Mouse (Mus musculus): ENCODE results near the gene Ifna7. TPM values are rescaled to one million over a fixed set of nuclear protein-coding genes. Genes with fewer than 3 reads are reported as not detected.
"Not testable (repeated sequence)": the region's sequence is repeated elsewhere in the genome, so short reads cannot be mapped to it uniquely, and the experiment has no call there.

Gene Ifna7
- total and polyA plus RNA-seq, 2 experiments from 2014 or later, result not detected

DNA sequence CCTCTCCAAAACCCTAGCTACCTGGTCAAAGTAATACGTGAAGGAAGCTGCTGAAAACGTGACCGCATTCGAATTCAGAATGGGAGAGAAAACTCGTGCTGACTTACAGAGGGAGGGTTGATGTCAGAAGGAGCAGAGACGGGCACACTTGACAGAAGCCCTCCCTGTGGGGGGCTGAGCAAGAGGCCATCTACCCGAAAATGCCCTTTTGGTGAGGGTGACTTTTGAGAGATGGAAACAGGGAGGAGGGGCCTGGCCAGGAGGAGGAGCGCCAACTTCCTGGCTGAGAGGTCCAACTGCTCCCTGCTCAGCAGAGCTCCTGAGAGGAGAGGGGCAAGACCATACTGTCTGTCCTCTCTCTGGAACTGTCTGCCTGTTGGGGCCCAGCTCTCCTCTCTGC lies 10.8 kb upstream of the Ifna7 start, which contains the start of gene Gm13288:
Gene Gm13288, plus strand, starts transcription at position 301 of the 400 bp plus-strand sequence.
- peak within 1 kb of the TSS; percentile 35 for H3K4me2 ChIP-seq (ENCODE audit: low read depth, low read length, poor library complexity, severe bottlenecking)
- not testable (repeated sequence) for H3K4me1 ChIP-seq (ENCODE audit: insufficient read depth, low read length); H3K27me3 ChIP-seq (ENCODE audit: insufficient read depth, low read length); H3K9me3 ChIP-seq (ENCODE audit: low read length); DNase-seq (ENCODE audit: low spot score); ATAC-seq (ENCODE audit: low FRiP score); H3K27ac ChIP-seq (ENCODE audit: low read depth, low read length); H3K9ac ChIP-seq (replicated peaks; ENCODE audit: low read length, poor library complexity, severe bottlenecking); H3K4me3 ChIP-seq (ENCODE audit: low read depth, low read length); H3K36me3 ChIP-seq (ENCODE audit: insufficient read depth, low read length)
- WGBS, result no CpG with 5 or more reads among the region's 8 CpGs

DNA sequence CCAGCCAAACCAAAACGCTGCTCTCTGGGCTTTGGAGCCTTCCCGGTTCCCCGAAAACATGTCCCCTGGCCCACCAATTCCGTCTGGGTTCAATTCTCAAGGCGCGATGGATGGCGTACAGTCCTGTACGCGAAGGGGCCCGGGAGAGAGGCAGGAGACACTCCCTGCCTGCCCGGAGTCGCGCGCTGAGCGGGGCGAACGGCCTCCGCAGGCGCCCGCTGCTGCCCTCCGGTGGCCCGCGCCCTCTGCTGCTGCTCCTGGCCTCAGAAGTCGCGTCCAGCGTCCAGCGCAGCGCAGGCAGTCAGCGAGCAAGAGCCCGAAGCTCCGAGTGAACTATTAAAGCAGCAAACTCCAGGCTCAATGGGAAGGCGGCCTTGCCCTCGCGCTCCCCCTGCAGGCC lies 10.3 kb upstream of the Ifna7 start:
- H3K9me3 ChIP-seq (ENCODE audit: low read length); H3K27me3 ChIP-seq (ENCODE audit: insufficient read depth, low read length); H3K36me3 ChIP-seq (ENCODE audit: insufficient read depth, low read length); H3K27ac ChIP-seq (ENCODE audit: low read depth, low read length); H3K4me3 ChIP-seq (ENCODE audit: low read depth, low read length); H3K9ac ChIP-seq (replicated peaks; ENCODE audit: low read length, poor library complexity, severe bottlenecking); DNase-seq (ENCODE audit: low spot score); ATAC-seq (ENCODE audit: low FRiP score); H3K4me1 ChIP-seq (ENCODE audit: insufficient read depth, low read length): not testable (repeated sequence)
- no CpG with 5 or more reads among the region's 34 CpGs for WGBS
- peak overlapping the region; percentile 35 for H3K4me2 ChIP-seq (ENCODE audit: low read depth, low read length, poor library complexity, severe bottlenecking)
- TF ChIP-seq CTCF (IDR thresholded peaks at IDR 0.05), result peak; percentile 14; the same call in 1 of the 2 replicates

DNA sequence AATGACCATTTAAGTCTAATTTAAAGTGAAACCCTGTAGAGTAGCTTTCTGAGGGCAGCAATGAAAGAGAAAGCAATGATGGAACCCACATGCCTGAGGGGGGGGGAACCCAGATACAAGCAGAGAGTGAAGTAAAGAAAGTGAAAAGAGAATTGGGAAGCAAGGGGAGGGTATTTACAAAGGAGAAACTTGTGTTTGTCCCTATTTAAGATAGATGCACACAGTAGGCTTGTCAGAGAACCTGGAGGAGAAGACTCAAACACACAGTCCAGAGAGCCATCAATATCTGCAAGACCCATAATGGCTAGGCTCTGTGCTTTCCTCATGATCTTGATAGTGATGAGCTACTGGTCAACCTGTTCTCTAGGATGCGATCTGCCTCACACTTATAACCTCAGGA lies 3.6 kb downstream of the Ifna7 start, which contains the start of gene Ifna11:
Gene Ifna11, plus strand, starts transcription at position 301 of the 400 bp plus-strand sequence.
- WGBS, result 89% methylated on average over 1 of the region's 1 CpGs
- no peak within 1 kb of the TSS for H3K9ac ChIP-seq (replicated peaks; ENCODE audit: low read length, poor library complexity, severe bottlenecking)

DNA sequence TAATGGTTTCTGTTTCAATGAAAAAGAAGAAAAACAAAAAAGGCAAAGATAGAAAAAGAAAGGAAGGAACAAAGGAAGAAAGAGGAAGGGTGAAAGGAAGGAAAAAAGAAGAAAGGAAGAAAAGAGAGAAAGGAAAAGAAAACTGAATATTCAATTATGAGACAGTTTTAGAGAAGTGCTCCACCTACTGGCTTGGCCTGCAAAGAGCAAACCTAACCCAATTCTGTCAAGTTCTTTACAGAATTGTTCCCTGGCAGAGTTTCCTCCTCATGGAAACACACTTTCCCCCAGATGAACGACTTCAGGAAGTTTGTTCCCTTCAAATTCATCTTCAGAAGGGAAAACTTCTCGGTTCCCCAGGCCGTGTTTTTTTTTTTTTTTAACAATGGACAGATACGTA lies 7.0 kb downstream of the Ifna7 start:
- no peak overlapping the region for H3K27ac ChIP-seq (ENCODE audit: low read depth, low read length)
- no peak overlapping the region for H3K9ac ChIP-seq (replicated peaks; ENCODE audit: low read length, poor library complexity, severe bottlenecking)
- 18% methylated on average over 4 of the region's 4 CpGs for WGBS
- no peaks in the 10 kb centered on the region for H3K9me3 ChIP-seq (ENCODE audit: low read length)
- no peaks in the 10 kb centered on the region for H3K27me3 ChIP-seq (ENCODE audit: insufficient read depth, low read length)
- ATAC-seq (ENCODE audit: low FRiP score), result no peak
- no peaks in the 10 kb centered on the region for H3K4me1 ChIP-seq (ENCODE audit: insufficient read depth, low read length)
- peak; percentile 75 for TF ChIP-seq CTCF (IDR thresholded peaks at IDR 0.05)
- DNase-seq (ENCODE audit: low spot score), result peak; percentile 42
- H3K4me2 ChIP-seq (ENCODE audit: low read depth, low read length, poor library complexity, severe bottlenecking), result no peak overlapping the region
- no peaks in the 10 kb centered on the region for H3K36me3 ChIP-seq (ENCODE audit: insufficient read depth, low read length)
- H3K4me3 ChIP-seq (ENCODE audit: low read depth, low read length), result no peak overlapping the region

More for the DNA sequence above, 3.6 kb downstream of the Ifna7 start, which contains the start of gene Ifna11:
- Histone ChIP-seq H3K4me2 (ENCODE audit: low read depth, low read length, poor library complexity, severe bottlenecking) (no peak within 1 kb of the TSS), H3K4me1 (ENCODE audit: insufficient read depth, low read length) (no peaks in the 10 kb centered on the region), H3K9me3 (ENCODE audit: low read length) (no peaks in the 10 kb centered on the region), H3K36me3 (ENCODE audit: insufficient read depth, low read length) (no peaks in the 10 kb centered on the region), H3K4me3 (ENCODE audit: low read depth, low read length) (no peak within 1 kb of the TSS), H3K27me3 (ENCODE audit: insufficient read depth, low read length) (no peaks in the 10 kb centered on the region), H3K27ac (ENCODE audit: low read depth, low read length) (no peak within 1 kb of the TSS)
- ATAC-seq (ENCODE audit: low FRiP score) (no peak), DNase-seq (ENCODE audit: low spot score) (no peak)
- TF ChIP-seq CTCF (IDR thresholded peaks at IDR 0.05), result no peak

DNA sequence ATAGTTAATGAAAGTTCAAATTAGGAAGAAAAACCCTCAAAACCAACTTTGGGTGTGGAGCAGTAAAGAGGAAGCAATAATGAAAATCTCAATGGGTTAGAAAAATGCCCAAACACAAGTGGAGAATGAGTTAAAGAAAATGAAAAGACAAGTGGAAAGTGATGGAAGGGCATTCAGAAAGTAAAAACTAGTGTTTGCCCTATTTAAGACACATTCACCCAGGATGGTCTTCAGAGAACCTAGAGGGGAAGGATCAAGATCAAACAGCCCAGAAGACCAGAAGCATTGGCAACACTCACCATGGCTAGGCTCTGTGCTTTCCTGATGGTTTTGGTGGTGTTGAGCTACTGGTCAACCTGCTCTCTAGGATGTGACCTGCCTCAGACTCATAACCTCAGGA lies 11.1 kb downstream of the Ifna7 start, which contains the start of gene Ifna6:
Gene Ifna6, plus strand, starts transcription at position 301 of the 400 bp plus-strand sequence.
- H3K9ac ChIP-seq (replicated peaks; ENCODE audit: low read length, poor library complexity, severe bottlenecking); H3K27me3 ChIP-seq (ENCODE audit: insufficient read depth, low read length); DNase-seq (ENCODE audit: low spot score); H3K36me3 ChIP-seq (ENCODE audit: insufficient read depth, low read length); H3K27ac ChIP-seq (ENCODE audit: low read depth, low read length); ATAC-seq (ENCODE audit: low FRiP score); H3K9me3 ChIP-seq (ENCODE audit: low read length); H3K4me3 ChIP-seq (ENCODE audit: low read depth, low read length); H3K4me1 ChIP-seq (ENCODE audit: insufficient read depth, low read length); H3K4me2 ChIP-seq (ENCODE audit: low read depth, low read length, poor library complexity, severe bottlenecking): not testable (repeated sequence)

DNA sequence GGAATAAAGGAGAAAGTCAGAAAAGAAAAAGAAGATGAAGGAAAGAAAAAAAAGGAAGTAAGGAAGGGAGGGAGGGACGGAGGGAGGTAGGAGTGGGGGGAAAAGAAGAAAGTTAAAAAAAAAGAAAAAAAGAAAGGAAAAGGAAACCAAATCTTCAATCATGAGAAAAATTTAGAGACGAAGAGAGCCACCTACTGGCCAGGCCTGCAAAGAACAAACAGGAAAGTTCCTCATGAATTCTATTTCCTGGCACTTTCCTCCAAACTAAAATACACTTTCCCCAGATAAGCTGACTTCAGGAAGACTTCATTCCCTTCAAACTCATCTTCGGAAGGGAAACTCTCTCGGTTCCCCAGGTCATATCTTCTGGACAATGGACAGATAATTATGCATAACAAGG lies 14.5 kb downstream of the Ifna7 start:
- no peaks in the 10 kb centered on the region for H3K27me3 ChIP-seq (ENCODE audit: insufficient read depth, low read length)
- no peak for ATAC-seq (ENCODE audit: low FRiP score)
- 19% methylated on average over 4 of the region's 4 CpGs for WGBS

DNA sequence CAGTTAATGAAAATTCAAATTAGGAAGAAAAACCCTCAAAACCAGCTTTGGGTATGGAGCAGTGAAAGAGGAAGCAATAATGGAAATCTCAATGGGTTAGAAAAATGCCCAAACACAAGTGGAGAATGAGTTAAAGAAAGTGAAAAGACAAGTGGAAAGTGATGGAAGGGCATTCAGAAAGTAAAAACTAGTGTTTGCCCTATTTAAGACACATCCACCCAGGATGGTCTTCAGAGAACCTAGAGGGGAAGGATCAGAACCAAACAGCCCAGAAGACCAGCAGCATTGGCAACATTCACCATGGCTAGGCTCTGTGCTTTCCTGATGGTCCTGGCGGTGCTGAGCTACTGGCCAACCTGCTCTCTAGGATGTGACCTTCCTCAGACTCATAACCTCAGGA lies 19.2 kb downstream of the Ifna7 start, which contains the start of gene Ifna5:
Gene Ifna5, plus strand, starts transcription at position 301 of the 400 bp plus-strand sequence.
- DNase-seq (ENCODE audit: low spot score); H3K27ac ChIP-seq (ENCODE audit: low read depth, low read length); H3K9me3 ChIP-seq (ENCODE audit: low read length); H3K4me1 ChIP-seq (ENCODE audit: insufficient read depth, low read length); H3K36me3 ChIP-seq (ENCODE audit: insufficient read depth, low read length); H3K9ac ChIP-seq (replicated peaks; ENCODE audit: low read length, poor library complexity, severe bottlenecking); H3K4me3 ChIP-seq (ENCODE audit: low read depth, low read length); H3K4me2 ChIP-seq (ENCODE audit: low read depth, low read length, poor library complexity, severe bottlenecking); ATAC-seq (ENCODE audit: low FRiP score); H3K27me3 ChIP-seq (ENCODE audit: insufficient read depth, low read length): not testable (repeated sequence)
- 73% methylated on average over 1 of the region's 1 CpGs for WGBS

More for the DNA sequence above, 14.5 kb downstream of the Ifna7 start:
- Histone ChIP-seq H3K4me1 (ENCODE audit: insufficient read depth, low read length) (no peaks in the 10 kb centered on the region), H3K9ac (replicated peaks; ENCODE audit: low read length, poor library complexity, severe bottlenecking) (no peak overlapping the region), H3K4me3 (ENCODE audit: low read depth, low read length) (no peak overlapping the region), H3K9me3 (ENCODE audit: low read length) (no peaks in the 10 kb centered on the region), H3K27ac (ENCODE audit: low read depth, low read length) (no peak overlapping the region), H3K36me3 (ENCODE audit: insufficient read depth, low read length) (no peaks in the 10 kb centered on the region), H3K4me2 (ENCODE audit: low read depth, low read length, poor library complexity, severe bottlenecking) (no peak overlapping the region)
- TF ChIP-seq CTCF (IDR thresholded peaks at IDR 0.05), result peak; percentile 74
- peak; percentile 17 for DNase-seq (ENCODE audit: low spot score)

Data from midbrain, postnatal 0 days (tissue).